Mouse (Mus musculus): Measurements from ENCODE around the gene Cbx1. TPM values are rescaled to one million over a fixed set of nuclear protein-coding genes. Genes with fewer than 3 reads are reported as not detected.

Cbx1 gene
- polyA plus RNA-seq (2014; fragmentation: Illumina TruSeq; extraction: RNeasy Lipid Tissue Mini Kit (QIAGEN cat#74804); ENCODE audit: low read depth, low replicate concordance): 45.5 TPM

DNA sequence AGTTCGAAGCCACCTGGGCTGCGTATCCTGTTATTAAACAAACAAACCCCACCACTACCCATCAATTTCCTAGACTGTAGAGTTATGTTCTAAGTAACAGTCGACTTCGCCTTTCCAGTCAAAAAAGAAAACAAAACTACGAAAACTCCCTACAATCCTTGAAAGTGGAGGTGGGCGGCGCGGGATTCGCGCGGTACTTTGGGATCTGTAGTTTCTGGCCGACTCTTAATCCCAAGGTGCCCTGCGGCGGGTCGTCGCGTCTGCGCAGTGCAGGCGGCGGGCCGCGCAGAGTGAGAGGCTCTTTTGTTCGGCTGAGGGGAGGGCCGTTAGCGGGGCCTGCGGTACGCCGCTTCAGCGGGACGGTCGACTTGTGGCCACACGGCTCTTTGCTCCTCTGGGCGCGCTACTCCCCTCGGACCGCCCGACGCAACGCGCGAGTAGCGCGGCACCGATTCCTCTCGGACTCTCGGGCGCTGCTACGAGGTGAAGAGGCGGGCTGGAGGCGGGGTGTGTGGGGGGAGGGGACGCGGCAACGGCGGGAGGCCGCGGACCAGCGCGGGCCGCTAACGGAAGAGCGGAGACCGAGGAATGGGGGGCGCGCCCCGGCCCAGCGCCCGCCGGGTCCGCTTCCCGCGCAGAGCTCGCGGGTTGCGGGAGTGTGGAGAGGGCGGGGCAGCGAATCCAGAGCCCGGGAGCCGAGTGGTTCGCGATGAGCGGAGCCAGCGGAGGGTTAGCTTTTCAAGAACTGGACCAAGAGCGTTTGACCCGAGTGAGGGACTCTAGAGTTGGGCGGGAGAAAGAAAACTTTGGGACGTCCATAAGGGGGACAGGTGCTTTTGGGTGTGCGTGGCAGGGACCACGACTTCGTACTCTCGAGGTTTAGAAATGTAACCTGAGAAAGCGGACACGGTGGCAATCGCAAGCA lies at the start of gene Cbx1:
Gene Cbx1, plus strand, starts transcription at position 257 of the 925 bp plus-strand sequence.

DNA sequence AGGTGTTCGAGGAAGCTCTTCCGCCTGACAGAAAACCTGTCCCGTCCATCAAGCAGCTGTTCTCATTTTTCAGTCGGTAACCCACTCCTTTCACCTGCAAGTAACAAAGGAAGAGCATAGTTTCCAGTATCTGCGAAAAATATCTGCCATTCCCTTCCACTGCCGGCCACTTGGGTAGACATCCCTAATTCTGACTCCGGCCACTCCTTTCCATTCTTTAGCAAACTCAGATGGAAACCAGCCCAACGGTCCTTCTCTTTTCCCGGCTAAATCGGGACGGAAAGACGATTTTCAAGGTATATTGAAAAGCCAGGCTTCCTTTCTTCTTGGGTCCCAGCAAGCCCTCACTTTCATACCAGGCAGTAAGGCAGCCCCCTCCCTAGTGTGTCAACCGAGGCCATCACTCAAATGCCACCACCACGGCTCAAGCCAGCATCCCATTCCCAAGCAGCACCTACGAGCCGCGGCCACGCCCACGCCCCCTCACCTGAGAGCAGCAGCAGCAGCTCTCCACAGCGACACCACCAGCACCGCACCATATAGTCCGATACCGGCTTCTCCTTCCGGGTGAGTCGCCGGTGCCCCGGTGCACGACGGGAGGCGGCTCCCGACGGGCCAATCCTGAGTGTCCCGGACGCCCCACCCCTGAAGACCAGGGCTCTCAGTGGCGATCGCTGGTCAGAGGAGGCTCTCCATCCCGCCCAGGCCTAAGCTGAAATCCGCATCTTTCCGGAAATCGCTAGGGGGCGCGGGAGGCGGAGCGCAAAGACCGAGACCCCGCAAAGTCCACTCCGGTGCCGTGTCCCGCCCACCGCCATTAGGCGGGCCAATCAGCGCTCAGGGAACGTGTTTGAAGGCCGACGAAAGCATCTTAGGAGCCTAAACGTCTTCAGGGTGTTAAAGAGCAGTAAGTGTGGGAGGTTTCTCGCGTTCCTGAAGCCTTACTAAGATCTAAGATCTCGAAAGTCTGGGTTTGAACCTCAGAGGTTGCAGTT lies 11.7 kb upstream of the Cbx1 start, which contains the start of gene Snx11:
Gene Snx11, minus strand, starts transcription at position 592 of the 995 bp plus-strand sequence.

DNA sequence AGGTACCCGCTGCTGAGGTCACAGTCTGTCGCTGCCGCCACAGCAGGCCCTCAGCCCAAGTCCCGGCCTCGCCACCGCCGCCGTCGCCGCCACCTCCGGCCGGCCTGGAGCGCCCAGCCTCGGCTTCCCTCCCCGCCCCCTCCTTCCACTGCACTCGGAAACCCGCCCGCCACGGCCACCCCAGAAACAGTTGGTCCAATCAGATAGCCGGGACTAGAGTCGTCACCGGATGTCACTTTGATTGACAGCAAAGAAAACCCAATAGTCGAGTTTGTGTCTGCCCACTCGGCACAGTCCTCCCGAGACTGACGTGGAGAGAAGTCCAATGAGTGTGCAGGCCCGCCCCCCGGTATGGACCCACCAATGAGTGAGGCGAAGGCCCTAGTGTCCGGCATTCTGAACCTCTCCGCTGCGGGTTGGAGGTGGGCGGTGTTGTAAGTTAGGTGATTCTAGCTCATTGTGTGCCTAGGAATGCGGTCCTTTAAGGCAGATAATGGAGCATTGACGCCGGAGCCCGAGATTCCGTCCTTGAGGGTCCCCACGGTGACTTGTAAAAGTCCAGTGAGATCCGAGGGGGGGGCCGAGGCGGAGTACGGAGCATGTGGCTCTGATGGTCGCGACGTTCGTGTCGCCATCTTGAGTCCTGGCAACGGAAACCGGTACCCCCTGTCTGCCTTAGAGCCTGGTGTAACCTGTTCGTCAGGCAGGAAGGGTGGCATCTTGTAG lies 41.0 kb downstream of the Cbx1 start, which contains the start of gene Nfe2l1:
Gene Nfe2l1, minus strand, starts transcription at position 156 of the 726 bp plus-strand sequence.

DNA sequence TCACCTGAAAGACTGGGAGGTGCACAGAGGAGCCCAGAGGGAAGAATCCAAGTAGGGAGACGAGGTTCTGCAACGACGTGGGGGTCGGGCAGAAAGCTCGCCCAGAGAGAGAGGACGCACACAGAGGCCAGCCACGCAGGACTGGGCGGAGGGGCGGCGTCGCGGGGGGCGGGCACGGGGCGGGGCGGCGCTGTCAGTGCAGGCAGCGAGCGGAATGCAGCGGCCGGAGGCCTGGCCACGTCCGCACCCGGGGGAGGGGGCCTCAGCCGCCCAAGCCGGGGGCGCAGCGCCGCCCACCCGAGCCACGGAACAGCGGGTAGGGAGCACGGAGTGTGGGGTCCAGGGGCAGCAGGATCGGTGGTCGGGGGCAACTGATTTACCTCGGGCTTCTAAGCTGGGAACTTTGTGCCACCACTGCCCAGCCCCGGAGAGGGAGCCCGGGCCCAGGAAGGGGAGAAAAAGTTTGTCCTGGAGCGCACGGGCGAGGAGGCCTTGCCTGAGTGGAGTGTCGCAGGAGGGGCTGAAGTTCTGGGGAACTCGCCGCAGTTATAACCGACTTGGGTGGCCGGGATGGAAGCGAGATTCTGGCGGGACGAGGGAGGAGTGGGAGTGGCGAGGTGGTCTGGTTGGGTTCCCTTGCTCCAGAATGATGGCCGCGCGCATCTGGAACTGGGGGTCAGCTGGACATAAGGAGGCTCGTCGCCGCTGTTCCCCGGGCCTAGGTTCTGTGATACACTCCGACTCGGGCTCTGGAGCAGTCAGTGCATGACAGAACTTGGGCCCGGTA lies 60.9 kb downstream of the Cbx1 start, which contains the start of gene Copz2:
Gene Copz2, plus strand, starts transcription at position 190 of the 787 bp plus-strand sequence.

Other genes with a start within 250 kb of the Cbx1 start
- gene Snx11, start 11.6 kb upstream of the Cbx1 start, polyA plus RNA-seq (2014; fragmentation: Illumina TruSeq; extraction: RNeasy Lipid Tissue Mini Kit (QIAGEN cat#74804); ENCODE audit: low read depth, low replicate concordance): 41.8 TPM
- gene Nfe2l1, start 40.8 kb downstream of the Cbx1 start, polyA plus RNA-seq (2014; fragmentation: Illumina TruSeq; extraction: RNeasy Lipid Tissue Mini Kit (QIAGEN cat#74804); ENCODE audit: low read depth, low replicate concordance): 181 TPM
- 60.0 TPM for gene Copz2, start 60.7 kb downstream of the Cbx1 start, polyA plus RNA-seq (2014; fragmentation: Illumina TruSeq; extraction: RNeasy Lipid Tissue Mini Kit (QIAGEN cat#74804); ENCODE audit: low read depth, low replicate concordance)
- 63.9 TPM for gene Cdk5rap3, start 127.4 kb downstream of the Cbx1 start, polyA plus RNA-seq (2014; fragmentation: Illumina TruSeq; extraction: RNeasy Lipid Tissue Mini Kit (QIAGEN cat#74804); ENCODE audit: low read depth, low replicate concordance)
- gene Prr15l, start 139.0 kb downstream of the Cbx1 start, polyA plus RNA-seq (2014; fragmentation: Illumina TruSeq; extraction: RNeasy Lipid Tissue Mini Kit (QIAGEN cat#74804); ENCODE audit: low read depth, low replicate concordance): 32.7 TPM
- gene Pnpo, start 154.9 kb downstream of the Cbx1 start, polyA plus RNA-seq (2014; fragmentation: Illumina TruSeq; extraction: RNeasy Lipid Tissue Mini Kit (QIAGEN cat#74804); ENCODE audit: low read depth, low replicate concordance): 40.4 TPM
- 16.7 TPM for gene Sp2, start 193.8 kb downstream of the Cbx1 start, polyA plus RNA-seq (2014; fragmentation: Illumina TruSeq; extraction: RNeasy Lipid Tissue Mini Kit (QIAGEN cat#74804); ENCODE audit: low read depth, low replicate concordance)
- 1.7 TPM for gene Sp6, start 224.3 kb downstream of the Cbx1 start, polyA plus RNA-seq (2014; fragmentation: Illumina TruSeq; extraction: RNeasy Lipid Tissue Mini Kit (QIAGEN cat#74804); ENCODE audit: low read depth, low replicate concordance)
- gene Scrn2, start 240.8 kb downstream of the Cbx1 start, polyA plus RNA-seq (2014; fragmentation: Illumina TruSeq; extraction: RNeasy Lipid Tissue Mini Kit (QIAGEN cat#74804); ENCODE audit: low read depth, low replicate concordance): 17.2 TPM